Mouse (Mus musculus): ENCODE data around the gene Btbd9.

The Btbd9 gene

GRCm38 (mm10) chr17:30594407-30594806 is 18.1 kb upstream of the Btbd9 start:
- peaks cover 74% of the 10 kb centered on the region for H3K36me3 ChIP-seq (ENCODE audit: insufficient read depth, low read length)

GRCm38 (mm10) chr17:30590417-30591198 is 14.3 kb upstream of the Btbd9 start:
- H3K4me1 ChIP-seq (replicated peaks; ENCODE audit: low read depth, low read length) = peaks cover 74% of the 10 kb centered on the region

More at GRCm38 (mm10) chr17:30594407-30594806, 18.1 kb upstream of the Btbd9 start:
- H3K4me3 ChIP-seq (replicated peaks; ENCODE audit: low read length) = no peak overlapping the region
- H3K4me1 ChIP-seq (replicated peaks; ENCODE audit: low read depth, low read length) = peaks cover 85% of the 10 kb centered on the region
- H3K27me3 ChIP-seq (ENCODE audit: insufficient read depth, low read length) = no peaks in the 10 kb centered on the region
- no peaks in the 10 kb centered on the region for H3K9me3 ChIP-seq (ENCODE audit: low read length)
- no peak for TF ChIP-seq NANOG (IDR thresholded peaks at IDR 0.05; ENCODE audit: borderline replicate concordance, low read length)
- TF ChIP-seq POU5F1 (IDR thresholded peaks at IDR 0.05; ENCODE audit: borderline replicate concordance, low read length) = no peak
- no peak for TF ChIP-seq CTCF (conservative IDR thresholded peaks at IDR 0.05; ENCODE audit: low read length)

GRCm38 (mm10) chr17:30583258-30584001 is 7.1 kb upstream of the Btbd9 start:
- peaks cover 3% of the 10 kb centered on the region; the same call in 1 of the 2 replicates for H3K27me3 ChIP-seq (ENCODE audit: insufficient read depth, low read length)
- TF ChIP-seq NANOG (IDR thresholded peaks at IDR 0.05; ENCODE audit: borderline replicate concordance, low read length) = peak; percentile 67; the same call in 1 of the 2 replicates
- no peak for TF ChIP-seq POU5F1 (IDR thresholded peaks at IDR 0.05; ENCODE audit: borderline replicate concordance, low read length)
- TF ChIP-seq CTCF (conservative IDR thresholded peaks at IDR 0.05; ENCODE audit: low read length) = no peak

More at GRCm38 (mm10) chr17:30590417-30591198, 14.3 kb upstream of the Btbd9 start:
- Histone ChIP-seq H3K4me3 (replicated peaks; ENCODE audit: low read length) (no peak overlapping the region), H3K9me3 (ENCODE audit: low read length) (no peaks in the 10 kb centered on the region), H3K36me3 (ENCODE audit: insufficient read depth, low read length) (peaks cover 48% of the 10 kb centered on the region), H3K27me3 (ENCODE audit: insufficient read depth, low read length) (no peaks in the 10 kb centered on the region)
- TF ChIP-seq NANOG (IDR thresholded peaks at IDR 0.05; ENCODE audit: borderline replicate concordance, low read length) = no peak
- peak; percentile 96 for TF ChIP-seq CTCF (conservative IDR thresholded peaks at IDR 0.05; ENCODE audit: low read length)

GRCm38 (mm10) chr17:30582313-30582712 is 6.0 kb upstream of the Btbd9 start:
- Histone ChIP-seq H3K9me3 (ENCODE audit: low read length) (no peaks in the 10 kb centered on the region), H3K27me3 (ENCODE audit: insufficient read depth, low read length) (peaks cover 14% of the 10 kb centered on the region), H3K4me1 (replicated peaks; ENCODE audit: low read depth, low read length) (peaks cover 54% of the 10 kb centered on the region), H3K4me3 (replicated peaks; ENCODE audit: low read length) (no peak overlapping the region), H3K36me3 (ENCODE audit: insufficient read depth, low read length) (peaks cover 12% of the 10 kb centered on the region; the same call in 1 of the 2 replicates)
- TF ChIP-seq NANOG (IDR thresholded peaks at IDR 0.05; ENCODE audit: borderline replicate concordance, low read length) (no peak), CTCF (conservative IDR thresholded peaks at IDR 0.05; ENCODE audit: low read length) (no peak), POU5F1 (IDR thresholded peaks at IDR 0.05; ENCODE audit: borderline replicate concordance, low read length) (no peak)

More at GRCm38 (mm10) chr17:30583258-30584001, 7.1 kb upstream of the Btbd9 start:
- Histone ChIP-seq H3K36me3 (ENCODE audit: insufficient read depth, low read length) (peaks cover 8% of the 10 kb centered on the region; the same call in 1 of the 2 replicates), H3K4me1 (replicated peaks; ENCODE audit: low read depth, low read length) (peaks cover 48% of the 10 kb centered on the region), H3K4me3 (replicated peaks; ENCODE audit: low read length) (no peak overlapping the region), H3K9me3 (ENCODE audit: low read length) (no peaks in the 10 kb centered on the region)

GRCm38 (mm10) chr17:30581201-30581600 is 4.9 kb upstream of the Btbd9 start:
- Histone ChIP-seq H3K4me3 (replicated peaks; ENCODE audit: low read length) (no peak overlapping the region), H3K36me3 (ENCODE audit: insufficient read depth, low read length) (peaks cover 12% of the 10 kb centered on the region; the same call in 1 of the 2 replicates), H3K4me1 (replicated peaks; ENCODE audit: low read depth, low read length) (peaks cover 52% of the 10 kb centered on the region), H3K27me3 (ENCODE audit: insufficient read depth, low read length) (peaks cover 23% of the 10 kb centered on the region), H3K9me3 (ENCODE audit: low read length) (no peaks in the 10 kb centered on the region)
- TF ChIP-seq NANOG (IDR thresholded peaks at IDR 0.05; ENCODE audit: borderline replicate concordance, low read length) = no peak
- TF ChIP-seq CTCF (conservative IDR thresholded peaks at IDR 0.05; ENCODE audit: low read length) = no peak
- no peak for TF ChIP-seq POU5F1 (IDR thresholded peaks at IDR 0.05; ENCODE audit: borderline replicate concordance, low read length)

GRCm38 (mm10) chr17:30580781-30581180 is 4.5 kb upstream of the Btbd9 start:
- TF ChIP-seq NANOG (IDR thresholded peaks at IDR 0.05; ENCODE audit: borderline replicate concordance, low read length) (no peak), POU5F1 (IDR thresholded peaks at IDR 0.05; ENCODE audit: borderline replicate concordance, low read length) (no peak), CTCF (conservative IDR thresholded peaks at IDR 0.05; ENCODE audit: low read length) (no peak)
- no peak overlapping the region for H3K4me3 ChIP-seq (replicated peaks; ENCODE audit: low read length)
- peaks cover 12% of the 10 kb centered on the region; the same call in 1 of the 2 replicates for H3K36me3 ChIP-seq (ENCODE audit: insufficient read depth, low read length)
- H3K9me3 ChIP-seq (ENCODE audit: low read length) = no peaks in the 10 kb centered on the region
- peaks cover 23% of the 10 kb centered on the region for H3K27me3 ChIP-seq (ENCODE audit: insufficient read depth, low read length)
- H3K4me1 ChIP-seq (replicated peaks; ENCODE audit: low read depth, low read length) = peaks cover 48% of the 10 kb centered on the region

GRCm38 (mm10) chr17:30576946-30577345 is 658 bp upstream of the Btbd9 start:
- TF ChIP-seq POU5F1 (IDR thresholded peaks at IDR 0.05; ENCODE audit: borderline replicate concordance, low read length) (no peak), CTCF (conservative IDR thresholded peaks at IDR 0.05; ENCODE audit: low read length) (no peak), NANOG (IDR thresholded peaks at IDR 0.05; ENCODE audit: borderline replicate concordance, low read length) (no peak)
- no peaks in the 10 kb centered on the region for H3K9me3 ChIP-seq (ENCODE audit: low read length)
- H3K4me3 ChIP-seq (replicated peaks; ENCODE audit: low read length) = peak overlapping the region; percentile 88
- H3K4me1 ChIP-seq (replicated peaks; ENCODE audit: low read depth, low read length) = peaks cover 31% of the 10 kb centered on the region
- peaks cover 12% of the 10 kb centered on the region; the same call in 1 of the 2 replicates for H3K36me3 ChIP-seq (ENCODE audit: insufficient read depth, low read length)
- peaks cover 27% of the 10 kb centered on the region for H3K27me3 ChIP-seq (ENCODE audit: insufficient read depth, low read length)
